ENCODE assay signal across 8 mouse cellular contexts in genomic region chr11:116412904-116413630, GRCm38 (mm10). TPM values are rescaled to one million over a fixed set of nuclear protein-coding genes. Genes with fewer than 3 reads are reported as not detected.
DNase-seq lines count a peak whose midpoint lies in the region; ATAC-seq and TF ChIP-seq lines count a peak whose summit lies in the region.

Gene Rnf157, minus strand, starts transcription at chr11:116413032.

- H3K4me3 ChIP-seq in bone marrow macrophage, adult 2 months (ENCODE audit: insufficient read depth, low read length): peak within 1 kb of the TSS; percentile 67
- peak within 1 kb of the TSS; percentile 64 for H3K4me3 ChIP-seq in erythroblast, embryonic 14.5 days (replicated peaks)
- H3K4me3 ChIP-seq in heart, embryonic 11.5 days (ENCODE audit: low read depth, low read length): peak within 1 kb of the TSS; percentile 79
- peak within 1 kb of the TSS; percentile 78 for H3K4me3 ChIP-seq in kidney, embryonic 16.5 days (ENCODE audit: low read length)
- peak within 1 kb of the TSS; percentile 70 for H3K4me3 ChIP-seq in liver, embryonic 12.5 days

- H3K4me1 ChIP-seq in bone marrow macrophage, adult 2 months (ENCODE audit: control insufficient read depth, insufficient read depth, low read length): peaks cover 34% of the 10 kb centered on the region
- H3K4me1 ChIP-seq in erythroblast, embryonic 14.5 days (ENCODE audit: control insufficient read depth): peaks cover 17% of the 10 kb centered on the region
- peaks cover 8% of the 10 kb centered on the region; the same call in 1 of the 2 replicates for H3K4me1 ChIP-seq in heart, embryonic 11.5 days (ENCODE audit: control insufficient read depth, insufficient read depth, low read length)
- peaks cover 18% of the 10 kb centered on the region; the same call in 1 of the 2 replicates for H3K4me1 ChIP-seq in kidney, embryonic 16.5 days (ENCODE audit: insufficient read depth, low read length)
- H3K4me1 ChIP-seq in liver, embryonic 12.5 days: peaks cover 27% of the 10 kb centered on the region

- TF ChIP-seq CTCF in bone marrow macrophage, adult 2 months (IDR thresholded peaks at IDR 0.05; ENCODE audit: low read depth, low read length): no peak

- peak within 1 kb of the TSS; percentile 43 for H3K27ac ChIP-seq in bone marrow macrophage, adult 2 months (ENCODE audit: insufficient read depth, low read depth, low read length)
- H3K27ac ChIP-seq in heart, embryonic 11.5 days (ENCODE audit: low read depth, low read length): peak within 1 kb of the TSS; percentile 66; the same call in 1 of the 2 replicates
- H3K27ac ChIP-seq in kidney, embryonic 16.5 days (ENCODE audit: low read length): peak within 1 kb of the TSS; percentile 52; the same call in 1 of the 2 replicates
- peak within 1 kb of the TSS; percentile 45; the same call in 1 of the 2 replicates for H3K27ac ChIP-seq in liver, embryonic 12.5 days

- DNase-seq in A20 (ENCODE audit: low read depth, low spot score): peak; percentile 95
- DNase-seq in naive thymus-derived CD4-positive, alpha-beta T cell, adult 2 months (ENCODE audit: low read depth): peak; percentile 83
- DNase-seq in spleen, postnatal 4 days (ENCODE audit: low spot score in 2 of 2): peak; percentile 77 to 89

- no peaks in the 10 kb centered on the region for H3K36me3 ChIP-seq in erythroblast, embryonic 14.5 days (ENCODE audit: control insufficient read depth)
- H3K36me3 ChIP-seq in heart, embryonic 11.5 days (ENCODE audit: control insufficient read depth, insufficient read depth, low read length): no peaks in the 10 kb centered on the region
- H3K36me3 ChIP-seq in kidney, embryonic 16.5 days (ENCODE audit: insufficient read depth, low read length): no peaks in the 10 kb centered on the region
- H3K36me3 ChIP-seq in liver, embryonic 12.5 days: no peaks in the 10 kb centered on the region

- ATAC-seq in heart, embryonic 11.5 days (replicated peaks; ENCODE audit: insufficient number of reproducible peaks, low FRiP score, low TSS enrichment): peak; percentile 81
- ATAC-seq in kidney, embryonic 16.5 days (ENCODE audit: low FRiP score, low TSS enrichment): peak; percentile 93
- ATAC-seq in liver, embryonic 12.5 days: peak; percentile 85

- peak within 1 kb of the TSS; percentile 100 for H3K4me2 ChIP-seq in heart, embryonic 11.5 days
- peak within 1 kb of the TSS; percentile 95 for H3K4me2 ChIP-seq in kidney, embryonic 16.5 days (replicated peaks; ENCODE audit: low read depth, low read length)
- H3K4me2 ChIP-seq in liver, embryonic 12.5 days: peak within 1 kb of the TSS; percentile 98

- H3K9ac ChIP-seq in heart, embryonic 11.5 days (ENCODE audit: low read depth, low read length): peak within 1 kb of the TSS; percentile 84
- H3K9ac ChIP-seq in kidney, embryonic 16.5 days (replicated peaks; ENCODE audit: low read length): peak within 1 kb of the TSS; percentile 87
- peak within 1 kb of the TSS; percentile 74 for H3K9ac ChIP-seq in liver, embryonic 12.5 days

- 3% methylated on average over 55 of the region's 82 CpGs for WGBS in heart, embryonic 11.5 days (ENCODE audit: insufficient replicate concordance)
- 3% methylated on average over 47 of the region's 82 CpGs for WGBS in kidney, embryonic 16.5 days
- WGBS in liver, embryonic 12.5 days (ENCODE audit: insufficient replicate concordance): 3% methylated on average over 79 of the region's 82 CpGs

- H3K27me3 ChIP-seq in erythroblast, embryonic 14.5 days (ENCODE audit: control insufficient read depth): peaks cover 58% of the 10 kb centered on the region
- H3K27me3 ChIP-seq in heart, embryonic 11.5 days (ENCODE audit: control insufficient read depth, insufficient read depth, low read length): 0 out of 2 replicates have a peak, but pooled peaks cover 6% of the 10 kb centered on the region
- H3K27me3 ChIP-seq in kidney, embryonic 16.5 days (ENCODE audit: insufficient read depth, low read length): no peaks in the 10 kb centered on the region
- H3K27me3 ChIP-seq in liver, embryonic 12.5 days (replicated peaks): peaks cover 45% of the 10 kb centered on the region

- no peak for TF ChIP-seq POLR2A in bone marrow macrophage, adult 2 months (IDR thresholded peaks at IDR 0.05; ENCODE audit: borderline replicate concordance, low read depth, low read length)

- H3K9me3 ChIP-seq in erythroblast, embryonic 14.5 days (ENCODE audit: control insufficient read depth, low read length): peaks cover 4% of the 10 kb centered on the region; the same call in 1 of the 2 replicates
- no peaks in the 10 kb centered on the region for H3K9me3 ChIP-seq in heart, embryonic 11.5 days (replicated peaks; ENCODE audit: control insufficient read depth, low read length)
- H3K9me3 ChIP-seq in kidney, embryonic 16.5 days (ENCODE audit: low read length): no peaks in the 10 kb centered on the region
- no peaks in the 10 kb centered on the region for H3K9me3 ChIP-seq in liver, embryonic 12.5 days (replicated peaks)

RNA-seq across cellular contexts. Expression of gene Rnf157, which starts in this region (rescaled TPM):
- 12.3 and 12.4 TPM in 2 replicates for polyA plus RNA-seq in bone marrow macrophage, adult 2 months (2012; ENCODE audit: insufficient read depth, insufficient read length, missing spikeins)
- 0.04 TPM in 1 of 2 replicates, not detected in the other for polyA plus RNA-seq in erythroblast, embryonic 14.5 days (2012)
- polyA plus RNA-seq in heart, embryonic 11.5 days (2014; fragmentation: Nextera tagmentation; extraction: Ambion mirVana): 8.6 and 9.2 TPM in 2 replicates
- polyA plus RNA-seq in kidney, embryonic 16.5 days (2015; fragmentation: Nextera tagmentation; extraction: Ambion mirVana): 6.1 and 6.8 TPM in 2 replicates
- polyA plus RNA-seq in liver, embryonic 12.5 days (2016; fragmentation: Nextera tagmentation; extraction: Ambion mirVana): 2.9 and 4.3 TPM in 2 replicates

Comparison
In these comparisons a context has a peak if more than half of its experiments do, and no peak if none do; other contexts are left out.
1. Peak in every context shown above with its lines: DNase-seq, ATAC-seq, H3K4me3 ChIP-seq and H3K27ac ChIP-seq.